Mouse (Mus musculus): ENCODE results near the gene Dhx35. TPM values are rescaled to one million over a fixed set of nuclear protein-coding genes. Genes with fewer than 3 reads are reported as not detected.

The Dhx35 gene
- polyA plus RNA-seq, 1 experiment from 2014 or later, result 18.0 TPM

DNA sequence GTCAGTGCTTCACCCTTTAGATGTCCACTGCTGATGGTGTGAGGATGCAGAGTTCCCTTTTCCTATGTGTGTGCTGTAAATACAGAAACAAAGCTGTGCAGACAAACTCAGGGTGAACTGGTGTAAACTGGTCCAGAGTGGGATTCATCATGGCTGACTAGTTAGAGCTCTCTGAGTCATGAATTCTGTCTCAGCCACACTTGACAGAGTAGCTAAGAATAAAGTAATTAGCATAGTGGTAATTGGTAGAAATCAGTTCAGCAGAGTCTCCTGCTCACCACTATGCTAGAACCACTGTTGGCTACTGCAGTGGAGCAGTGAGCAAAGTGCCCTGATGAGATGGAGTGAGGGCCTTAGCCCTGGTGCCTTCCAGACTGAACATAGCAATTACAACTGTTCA, 21.1 kb downstream of the Dhx35 start:
- no peak overlapping the region for H3K4me3 ChIP-seq (replicated peaks)
- H3K9me3 ChIP-seq (replicated peaks), result no peaks in the 10 kb centered on the region
- no peaks in the 10 kb centered on the region for H3K4me1 ChIP-seq
- no peak for ATAC-seq (replicated peaks; ENCODE audit: low FRiP score)
- no peak overlapping the region for H3K4me2 ChIP-seq
- H3K27ac ChIP-seq, result no peak overlapping the region
- no peaks in the 10 kb centered on the region for H3K27me3 ChIP-seq
- H3K36me3 ChIP-seq, result peaks cover 78% of the 10 kb centered on the region
- no peak overlapping the region for H3K9ac ChIP-seq

- Histone ChIP-seq H3K9me3 (replicated peaks) (no peaks in the 10 kb centered on the region), H3K4me2 (no peak overlapping the region), H3K36me3 (peaks cover 81% of the 10 kb centered on the region), H3K27me3 (no peaks in the 10 kb centered on the region), H3K4me3 (replicated peaks) (no peak overlapping the region), H3K4me1 (no peaks in the 10 kb centered on the region), H3K27ac (no peak overlapping the region), H3K9ac (no peak overlapping the region)
- WGBS, result 89% methylated on average over 4 of the region's 4 CpGs
- ATAC-seq (replicated peaks; ENCODE audit: low FRiP score), result no peak
Measured at GRCm38 (mm10) chr2:158816239-158816638, 21.6 kb downstream of the Dhx35 start.

GRCm38 (mm10) chr2:158817708-158818107, 23.1 kb downstream of the Dhx35 start:
- Histone ChIP-seq H3K4me2 (no peak overlapping the region), H3K27ac (no peak overlapping the region), H3K9me3 (replicated peaks) (no peaks in the 10 kb centered on the region), H3K36me3 (peaks cover 80% of the 10 kb centered on the region), H3K4me3 (replicated peaks) (no peak overlapping the region), H3K9ac (no peak overlapping the region), H3K4me1 (no peaks in the 10 kb centered on the region), H3K27me3 (no peaks in the 10 kb centered on the region)
- ATAC-seq (replicated peaks; ENCODE audit: low FRiP score), result no peak
- 90% methylated on average over 8 of the region's 8 CpGs for WGBS

- 92% methylated on average over 2 of the region's 2 CpGs for WGBS
Measured at GRCm38 (mm10) chr2:158828124-158828523, 33.5 kb downstream of the Dhx35 start.

DNA sequence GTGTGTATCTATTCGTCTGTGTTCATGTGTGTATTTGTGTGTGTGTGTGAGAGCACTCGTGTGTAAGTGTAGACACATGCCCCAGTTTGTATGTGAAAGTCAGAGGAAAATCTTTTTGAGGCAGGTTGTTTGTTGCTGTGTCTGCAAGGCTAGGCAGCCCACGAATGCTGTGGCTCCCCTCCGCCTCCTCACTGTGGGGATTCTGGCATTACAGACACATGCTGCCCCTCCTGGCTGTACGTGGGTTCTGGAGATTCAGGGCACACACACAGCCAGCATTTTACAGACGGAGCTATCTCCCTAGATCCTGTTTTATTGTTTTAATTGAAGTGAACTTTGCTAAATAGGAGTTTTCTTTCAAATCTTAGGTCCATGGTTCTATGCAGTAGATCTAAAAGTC, 35.1 kb downstream of the Dhx35 start:
- 81% methylated on average over 6 of the region's 6 CpGs for WGBS
- Histone ChIP-seq H3K9ac (no peak overlapping the region), H3K4me2 (no peak overlapping the region), H3K4me3 (replicated peaks) (no peak overlapping the region), H3K36me3 (peaks cover 89% of the 10 kb centered on the region), H3K27ac (no peak overlapping the region), H3K4me1 (no peaks in the 10 kb centered on the region), H3K27me3 (no peaks in the 10 kb centered on the region), H3K9me3 (replicated peaks) (no peaks in the 10 kb centered on the region)
- no peak for ATAC-seq (replicated peaks; ENCODE audit: low FRiP score)

More at GRCm38 (mm10) chr2:158828124-158828523, 33.5 kb downstream of the Dhx35 start:
- H3K9me3 ChIP-seq (replicated peaks), result no peaks in the 10 kb centered on the region
- no peak for ATAC-seq (replicated peaks; ENCODE audit: low FRiP score)
- no peaks in the 10 kb centered on the region for H3K4me1 ChIP-seq
- H3K27ac ChIP-seq, result no peak overlapping the region
- H3K4me3 ChIP-seq (replicated peaks), result no peak overlapping the region
- H3K9ac ChIP-seq, result no peak overlapping the region
- no peak overlapping the region for H3K4me2 ChIP-seq
- H3K36me3 ChIP-seq, result peaks cover 89% of the 10 kb centered on the region
- H3K27me3 ChIP-seq, result no peaks in the 10 kb centered on the region

- no peak overlapping the region for H3K4me3 ChIP-seq (replicated peaks)
- no peaks in the 10 kb centered on the region for H3K9me3 ChIP-seq (replicated peaks)
- no peaks in the 10 kb centered on the region for H3K27me3 ChIP-seq
- H3K9ac ChIP-seq, result no peak overlapping the region
- H3K27ac ChIP-seq, result no peak overlapping the region
- no peak overlapping the region for H3K4me2 ChIP-seq
- H3K36me3 ChIP-seq, result peaks cover 92% of the 10 kb centered on the region
- no peaks in the 10 kb centered on the region for H3K4me1 ChIP-seq
- ATAC-seq (replicated peaks; ENCODE audit: low FRiP score), result no peak
- 75% methylated on average over 5 of the region's 5 CpGs for WGBS
Measured at GRCm38 (mm10) chr2:158833221-158833620, 38.6 kb downstream of the Dhx35 start.

DNA sequence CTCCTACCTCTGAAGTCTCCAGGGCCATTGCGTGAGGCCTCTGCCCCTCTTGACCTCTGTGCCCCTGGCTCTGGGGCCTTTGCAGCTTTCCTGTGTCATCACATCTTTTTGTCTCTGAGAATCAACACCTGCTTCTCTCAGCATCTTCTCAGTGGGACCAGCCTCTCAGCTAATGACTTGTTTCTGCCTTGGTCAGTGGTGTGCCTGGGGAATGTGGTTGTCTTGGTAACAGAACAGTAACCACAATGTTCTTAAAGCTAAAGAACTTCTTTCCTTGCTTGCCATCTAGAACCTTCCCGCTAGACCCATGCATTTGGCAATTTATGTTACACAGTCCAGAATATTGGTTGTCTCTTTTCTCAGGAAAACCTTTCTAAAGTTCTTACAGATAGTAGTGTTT, 39.0 kb downstream of the Dhx35 start:
- ATAC-seq (replicated peaks; ENCODE audit: low FRiP score), result no peak
- no peaks in the 10 kb centered on the region for H3K9me3 ChIP-seq (replicated peaks)
- no peaks in the 10 kb centered on the region for H3K4me1 ChIP-seq
- no peak overlapping the region for H3K4me2 ChIP-seq
- no peaks in the 10 kb centered on the region for H3K27me3 ChIP-seq
- no peak overlapping the region for H3K27ac ChIP-seq
- 79% methylated on average over 2 of the region's 2 CpGs for WGBS
- no peak overlapping the region for H3K9ac ChIP-seq
- no peak overlapping the region for H3K4me3 ChIP-seq (replicated peaks)
- peaks cover 92% of the 10 kb centered on the region for H3K36me3 ChIP-seq

GRCm38 (mm10) chr2:158843287-158843686, 48.7 kb downstream of the Dhx35 start:
- Histone ChIP-seq H3K36me3 (peaks cover 61% of the 10 kb centered on the region), H3K4me1 (peaks cover 9% of the 10 kb centered on the region), H3K27me3 (no peaks in the 10 kb centered on the region), H3K9ac (no peak overlapping the region), H3K9me3 (replicated peaks) (no peaks in the 10 kb centered on the region), H3K4me2 (no peak overlapping the region), H3K4me3 (replicated peaks) (no peak overlapping the region), H3K27ac (no peak overlapping the region)
- WGBS, result 82% methylated on average over 5 of the region's 5 CpGs
- ATAC-seq (replicated peaks; ENCODE audit: low FRiP score), result no peak

- H3K36me3 ChIP-seq, result peaks cover 75% of the 10 kb centered on the region
- no peak for ATAC-seq (replicated peaks; ENCODE audit: low FRiP score)
- 89% methylated on average over 5 of the region's 5 CpGs for WGBS
Measured at GRCm38 (mm10) chr2:158845031-158845430, 50.4 kb downstream of the Dhx35 start.

GRCm38 (mm10) chr2:158846208-158846607, 51.6 kb downstream of the Dhx35 start:
- Histone ChIP-seq H3K4me3 (replicated peaks) (no peak overlapping the region), H3K27me3 (no peaks in the 10 kb centered on the region), H3K9me3 (replicated peaks) (no peaks in the 10 kb centered on the region), H3K36me3 (peaks cover 74% of the 10 kb centered on the region), H3K27ac (no peak overlapping the region), H3K9ac (no peak overlapping the region), H3K4me2 (no peak overlapping the region), H3K4me1 (no peaks in the 10 kb centered on the region)
- no peak for ATAC-seq (replicated peaks; ENCODE audit: low FRiP score)
- WGBS, result 70% methylated on average over 2 of the region's 2 CpGs

More at GRCm38 (mm10) chr2:158845031-158845430, 50.4 kb downstream of the Dhx35 start:
- no peak overlapping the region for H3K27ac ChIP-seq
- H3K27me3 ChIP-seq, result no peaks in the 10 kb centered on the region
- H3K4me3 ChIP-seq (replicated peaks), result no peak overlapping the region
- no peak overlapping the region for H3K9ac ChIP-seq
- no peaks in the 10 kb centered on the region for H3K9me3 ChIP-seq (replicated peaks)
- H3K4me1 ChIP-seq, result peaks cover 5% of the 10 kb centered on the region
- no peak overlapping the region for H3K4me2 ChIP-seq

GRCm38 (mm10) chr2:158847991-158848390, 53.4 kb downstream of the Dhx35 start:
- Histone ChIP-seq H3K4me3 (replicated peaks) (no peak overlapping the region), H3K9me3 (replicated peaks) (no peaks in the 10 kb centered on the region), H3K4me2 (no peak overlapping the region), H3K4me1 (no peaks in the 10 kb centered on the region), H3K27ac (no peak overlapping the region), H3K27me3 (no peaks in the 10 kb centered on the region), H3K36me3 (peaks cover 73% of the 10 kb centered on the region), H3K9ac (no peak overlapping the region)
- ATAC-seq (replicated peaks; ENCODE audit: low FRiP score), result no peak
- 85% methylated on average over 3 of the region's 3 CpGs for WGBS

- no peak for ATAC-seq (replicated peaks; ENCODE audit: low FRiP score)
- no peak overlapping the region for H3K27ac ChIP-seq
- H3K36me3 ChIP-seq, result peaks cover 69% of the 10 kb centered on the region
- no peak overlapping the region for H3K4me2 ChIP-seq
- no peaks in the 10 kb centered on the region for H3K4me1 ChIP-seq
- H3K9me3 ChIP-seq (replicated peaks), result no peaks in the 10 kb centered on the region
- WGBS, result 77% methylated on average over 9 of the region's 9 CpGs
- no peaks in the 10 kb centered on the region for H3K27me3 ChIP-seq
- no peak overlapping the region for H3K9ac ChIP-seq
- no peak overlapping the region for H3K4me3 ChIP-seq (replicated peaks)
Measured at GRCm38 (mm10) chr2:158849416-158849815, 54.8 kb downstream of the Dhx35 start.

DNA sequence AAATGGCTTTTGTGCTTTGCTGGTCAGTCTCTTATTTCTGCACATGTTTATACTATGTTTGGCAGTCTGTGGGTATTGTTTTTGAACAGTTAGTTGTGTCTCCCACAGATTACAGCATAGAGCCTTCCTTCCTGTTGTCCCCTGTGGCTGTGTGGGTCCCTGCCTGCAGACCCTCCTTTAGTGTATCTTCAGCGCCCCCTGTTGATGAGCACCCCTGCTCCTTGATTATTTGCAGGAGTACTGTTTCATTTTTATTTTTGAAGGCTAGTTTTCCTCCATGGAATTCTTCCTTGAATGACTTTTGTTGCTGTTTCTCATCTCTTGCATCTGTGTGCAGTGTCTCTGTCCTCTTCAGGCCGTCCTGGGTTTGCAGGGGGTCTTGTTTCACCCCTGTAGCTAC, 58.0 kb downstream of the Dhx35 start:
- Histone ChIP-seq H3K36me3 (peaks cover 78% of the 10 kb centered on the region), H3K4me2 (no peak overlapping the region), H3K4me1 (no peaks in the 10 kb centered on the region), H3K27me3 (no peaks in the 10 kb centered on the region), H3K4me3 (replicated peaks) (no peak overlapping the region), H3K9me3 (replicated peaks) (no peaks in the 10 kb centered on the region), H3K9ac (no peak overlapping the region), H3K27ac (no peak overlapping the region)
- no peak for ATAC-seq (replicated peaks; ENCODE audit: low FRiP score)
- 57% methylated on average over 2 of the region's 2 CpGs for WGBS
